Mouse (Mus musculus) CH12.LX (cell line): ENCODE measurements around the gene Fam209.

Experiments used
- BHLHE40 ChIP-seq: IDR thresholded peaks from 2 replicates; pipeline ENCODE4 v1.6.1; 2011; ENCODE audit warnings: mild to moderate bottlenecking, low read depth, low read length, improper control_type of control experiment
- CTCF ChIP-seq, 2 experiments: IDR thresholded peaks in 1 of 2; conservative IDR thresholded peaks in 1 of 2; 2 replicates each; pipeline ENCODE4 v1.5.1; 2011 to 2012; ENCODE audit warnings: low read depth in 2 of 2, low read length in 2 of 2, improper control_type of control experiment in 1 of 2, inconsistent platforms in 1 of 2, mild to moderate bottlenecking in 1 of 2, moderate library complexity in 1 of 2
- JUND ChIP-seq: conservative IDR thresholded peaks from 2 replicates; pipeline ENCODE4 v1.6.1; 2011; ENCODE audit warnings: low read depth, low read length, improper control_type of control experiment
- MAX ChIP-seq: IDR thresholded peaks from 2 replicates; pipeline ENCODE4 v1.6.1; 2011; ENCODE audit warnings: low read length, improper control_type of control experiment
- NELFE ChIP-seq: IDR thresholded peaks from 2 replicates; pipeline ENCODE4 v1.6.1; 2011; ENCODE audit warnings: low read depth, low read length, improper control_type of control experiment
- POLR2A ChIP-seq: IDR thresholded peaks from 2 replicates; pipeline ENCODE4 v1.6.1; 2011; ENCODE audit warnings: low read depth, mild to moderate bottlenecking, improper control_type of control experiment, low read length
- RAD21 ChIP-seq: IDR thresholded peaks from 2 replicates; pipeline ENCODE4 v1.6.1; 2011; ENCODE audit warnings: low read depth, mild to moderate bottlenecking, low read length, improper control_type of control experiment, moderate library complexity
- TBP ChIP-seq: conservative IDR thresholded peaks from 2 replicates; pipeline ENCODE4 v1.6.1; 2011; ENCODE audit warnings: low read depth, low read length, improper control_type of control experiment
- TCF12 ChIP-seq: IDR thresholded peaks from 2 replicates; pipeline ENCODE4 v1.6.1; 2014; ENCODE audit warnings: low read depth, mild to moderate bottlenecking, inconsistent platforms, low read length, improper control_type of control experiment
- USF1 ChIP-seq: IDR thresholded peaks from 2 replicates; pipeline ENCODE4 v1.6.1; 2014; ENCODE audit warnings: low read depth, mild to moderate bottlenecking, inconsistent platforms, low read length, improper control_type of control experiment
- ZKSCAN1 ChIP-seq: IDR thresholded peaks from 2 replicates; pipeline ENCODE4 v1.6.1; 2012; ENCODE audit warnings: low read depth, inconsistent platforms, low read length, improper control_type of control experiment, borderline replicate concordance

GRCm38 (mm10) chr2:172506121-172506520, 33.8 kb downstream of the Fam209 start:
- TF ChIP-seq BHLHE40 = no peak
- TF ChIP-seq CTCF (conservative IDR thresholded peaks at IDR 0.05 in 1 of 2, IDR thresholded peaks at IDR 0.05 in 1 of 2; ENCODE audit: low read depth in 2 of 2, low read length in 2 of 2) = no peak
- no peak for TF ChIP-seq USF1
- no peak for TF ChIP-seq ZKSCAN1
- TF ChIP-seq TBP = no peak
- TF ChIP-seq NELFE = no peak
- no peak for TF ChIP-seq MAX
- TF ChIP-seq RAD21 = no peak
- no peak for TF ChIP-seq POLR2A
- no peak for TF ChIP-seq JUND
- no peak for TF ChIP-seq TCF12
